Mouse (Mus musculus) megakaryocyte-erythroid progenitor cell, adult 5-6 weeks (primary cell): ENCODE data around the gene Phtf2. TPM values are rescaled to one million over a fixed set of nuclear protein-coding genes. Genes with fewer than 3 reads are reported as not detected.

Source experiments
- ATAC-seq: replicated peaks from 2 replicates; pipeline ENCODE4 v1.8.0; 2016; ENCODE audit warnings: mild to moderate bottlenecking, inconsistent platforms; ENCODE audit not compliant: severe bottlenecking, poor library complexity, low FRiP score, low TSS enrichment
- total RNA-seq, 2 experiments: library from RNA; stranded (forward) in 1 of 2; stranded (reverse) in 1 of 2; fragments of 200-1000, 215-1000 nt in 1 of 2; fragments of >200 nt in 1 of 2; fragmentation: Nextera tagmentation in 1 of 2; gene quantifications; 2 replicates each; pipeline ENCODE4 v1.2.3; 2014 to 2017

Phtf2 gene
- total RNA-seq, 2 experiments from 2014 or later: 20.2 to 36.4 TPM

- ATAC-seq: no peak
Measured at GRCm38 (mm10) chr5:20876934-20877426, 4.9 kb downstream of the Phtf2 start.

GRCm38 (mm10) chr5:20873146-20873545 lies 8.8 kb downstream of the Phtf2 start:
- ATAC-seq: no peak

DNA sequence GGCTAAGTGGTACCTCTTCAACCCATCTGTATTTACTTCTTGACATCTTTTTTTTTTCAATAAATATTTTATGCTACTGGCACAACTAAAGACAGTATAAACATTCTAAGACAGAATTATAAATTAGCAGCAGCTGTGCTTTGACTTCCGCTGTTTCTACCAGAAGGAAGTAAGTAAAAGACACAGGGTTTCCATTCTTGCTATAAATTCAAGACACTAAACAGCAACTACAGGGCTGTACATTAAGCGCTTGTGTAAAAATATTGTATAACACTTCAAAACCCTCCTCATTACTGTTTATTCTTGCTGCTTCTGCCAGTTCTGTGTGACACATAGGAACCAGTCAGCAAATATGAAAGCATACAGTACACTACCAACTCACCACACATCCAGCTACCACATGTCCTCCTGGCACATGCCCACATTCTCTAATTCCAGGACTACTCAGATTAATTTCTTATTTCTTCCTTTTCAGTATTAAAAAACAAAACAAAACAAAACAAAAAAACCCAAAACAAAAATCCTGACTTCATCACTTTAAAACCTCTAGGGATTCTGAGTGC lies 16.6 kb downstream of the Phtf2 start:
- ATAC-seq: no peak

DNA sequence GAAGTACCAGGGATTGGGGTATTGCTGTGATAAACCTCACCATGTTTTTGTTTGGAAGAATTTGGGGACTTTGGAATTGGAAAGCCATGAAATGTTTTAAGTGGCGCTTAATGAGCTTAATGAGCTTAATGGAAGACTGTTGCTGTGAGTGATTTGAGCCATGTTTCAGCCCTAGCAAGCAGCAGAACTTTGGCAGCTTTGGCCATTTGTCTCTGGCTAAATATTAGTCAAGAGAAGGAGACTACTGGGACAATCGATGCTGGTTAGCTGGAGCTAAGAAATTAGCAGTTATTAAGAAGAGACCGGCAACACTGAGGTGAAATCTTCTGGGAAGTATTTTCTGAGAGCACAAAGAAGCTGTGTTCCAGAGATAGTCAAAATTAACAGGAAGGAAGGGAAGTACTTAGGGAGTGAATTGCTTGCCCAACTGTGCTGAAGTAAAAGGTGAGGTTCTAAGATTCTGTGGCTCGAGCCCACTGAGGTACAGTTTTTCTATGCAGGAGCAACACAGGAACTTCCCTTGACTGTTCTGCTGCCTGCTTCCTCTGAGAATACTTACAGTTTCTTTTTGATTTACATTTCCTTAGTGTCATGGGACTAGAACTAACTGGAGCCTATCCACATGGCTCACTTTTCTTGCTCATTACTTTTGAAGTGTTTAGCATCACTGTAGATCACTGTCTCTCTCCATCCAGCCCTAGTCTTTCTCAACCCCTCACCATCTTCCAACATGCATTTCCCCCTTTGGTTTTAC lies 17.5 kb downstream of the Phtf2 start:
- no peak for ATAC-seq

GRCm38 (mm10) chr5:20861901-20862300 lies 20.0 kb downstream of the Phtf2 start:
- ATAC-seq: no peak

DNA sequence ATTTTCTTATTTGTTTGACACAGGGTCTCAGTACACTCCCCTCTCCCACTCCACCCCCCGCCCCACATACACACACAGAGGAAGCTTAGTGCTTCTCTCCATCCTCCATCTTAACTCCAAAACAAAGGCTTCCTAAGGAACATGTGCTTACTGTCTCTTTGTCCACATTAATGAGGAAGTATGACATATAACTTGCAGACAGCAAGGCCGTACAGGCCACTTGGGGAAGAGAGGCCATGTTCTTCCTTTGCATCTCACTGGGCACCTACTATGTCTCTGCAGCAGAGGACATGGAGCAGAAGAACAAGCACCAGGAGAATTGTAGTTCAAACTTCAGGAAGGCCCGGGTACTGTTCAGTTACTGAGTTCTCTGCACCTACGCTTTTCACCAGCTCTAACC lies 21.4 kb downstream of the Phtf2 start:
- ATAC-seq: no peak

GRCm38 (mm10) chr5:20858404-20858803 lies 23.5 kb downstream of the Phtf2 start:
- ATAC-seq: no peak

DNA sequence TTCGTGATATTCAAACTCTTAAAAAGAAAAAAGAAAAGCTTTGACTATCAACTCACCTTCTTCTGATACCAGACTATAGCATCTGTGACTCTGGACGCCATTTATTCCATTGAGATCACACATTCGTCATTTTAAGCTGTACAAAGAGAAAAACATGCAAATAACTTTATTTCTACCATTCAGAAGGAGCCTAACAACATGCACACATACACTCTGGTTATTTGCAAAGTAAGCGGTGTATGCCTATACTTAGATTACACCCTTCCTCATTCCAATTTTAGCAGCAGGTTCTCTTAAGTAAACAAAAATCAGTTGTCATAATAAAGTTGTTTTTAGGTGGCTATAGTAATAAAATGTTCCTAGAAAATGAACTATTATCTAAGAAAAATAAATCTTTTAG lies 26.9 kb downstream of the Phtf2 start:
- ATAC-seq: no peak

- 0 out of 2 replicates have a peak, but pooled peaks have one; percentile 16 for ATAC-seq
Measured at GRCm38 (mm10) chr5:20847010-20847409, 34.9 kb downstream of the Phtf2 start.

DNA sequence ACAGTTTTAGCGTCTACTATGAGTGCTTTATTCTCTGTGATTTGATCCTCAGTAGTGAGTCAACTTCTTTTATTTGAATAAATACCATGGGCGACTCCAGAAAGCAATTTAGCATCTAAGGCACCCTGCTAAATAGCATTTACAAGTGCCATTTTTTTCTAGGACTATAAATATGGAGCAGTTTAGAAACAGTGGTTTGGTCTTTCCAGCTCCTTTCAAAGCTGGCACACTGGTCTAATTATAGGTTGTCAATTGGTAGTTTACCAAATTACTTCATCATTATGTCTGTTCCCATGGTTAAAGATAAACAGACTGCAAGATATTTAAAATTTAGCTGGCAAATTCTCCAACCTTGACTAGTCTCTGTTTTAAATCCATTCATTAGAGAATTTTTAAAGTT lies 38.1 kb downstream of the Phtf2 start:
- no peak for ATAC-seq

DNA sequence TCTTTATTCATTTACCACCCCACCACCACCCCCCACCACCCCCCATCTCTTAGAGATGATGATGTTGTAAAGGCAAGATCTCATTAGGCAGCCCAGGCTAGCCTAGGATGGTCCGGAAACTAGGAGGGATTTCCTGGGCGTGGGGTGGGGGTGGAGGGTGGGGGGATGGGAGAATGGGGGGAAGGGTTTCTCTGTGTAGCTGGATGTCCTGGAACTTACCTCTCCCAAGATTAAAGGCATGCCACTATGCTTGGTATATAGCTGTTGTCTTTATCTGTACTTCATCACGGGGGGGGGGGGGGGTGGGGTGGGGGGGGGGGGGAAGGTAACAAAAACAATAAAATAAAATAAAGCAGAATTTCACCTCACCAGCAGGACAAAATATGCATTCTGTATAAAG lies 38.5 kb downstream of the Phtf2 start:
- ATAC-seq: no peak

GRCm38 (mm10) chr5:20837082-20837481 lies 44.8 kb downstream of the Phtf2 start:
- ATAC-seq: no peak

- ATAC-seq: no peak
Measured at GRCm38 (mm10) chr5:20834399-20834798, 47.5 kb downstream of the Phtf2 start.

- ATAC-seq: no peak
Measured at GRCm38 (mm10) chr5:20831433-20831832, 50.5 kb downstream of the Phtf2 start.

DNA sequence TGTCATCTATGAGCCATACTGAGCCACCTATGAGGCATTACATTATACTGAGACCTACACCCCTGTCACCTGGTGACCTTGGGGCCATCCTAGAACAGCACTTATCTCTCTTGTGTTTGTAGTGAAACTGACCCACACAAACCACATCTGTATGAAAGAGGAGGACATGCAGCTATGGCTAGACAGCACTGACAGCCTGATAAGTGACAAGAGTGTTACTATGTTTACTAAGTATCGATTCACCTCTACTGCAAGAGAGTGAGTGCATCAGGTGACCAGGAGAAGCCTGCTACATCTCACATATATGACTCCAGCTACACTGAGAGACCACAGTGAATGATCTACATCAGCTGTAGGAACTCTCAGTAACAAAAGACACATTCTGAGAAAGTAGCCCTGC lies 51.2 kb downstream of the Phtf2 start:
- no peak for ATAC-seq

DNA sequence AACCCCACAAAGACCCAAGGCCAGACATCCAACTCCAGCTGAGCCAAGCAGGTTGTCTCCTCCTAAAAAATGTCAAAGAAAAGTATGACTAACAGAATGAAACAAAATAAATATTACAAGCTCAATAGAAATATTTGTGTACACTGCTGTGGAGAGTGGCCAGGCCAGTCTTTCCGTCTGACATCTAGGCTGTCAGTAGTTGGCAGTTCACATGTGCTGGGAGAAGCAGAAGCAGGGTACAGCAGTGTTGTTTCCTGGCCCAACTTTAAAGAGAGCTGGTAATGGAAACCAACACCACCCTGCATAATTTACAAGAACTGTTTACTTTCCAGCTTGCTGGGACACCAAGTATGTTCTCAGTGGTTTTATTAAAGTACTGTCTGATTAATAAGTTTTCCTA lies 60.3 kb downstream of the Phtf2 start:
- ATAC-seq: no peak

DNA sequence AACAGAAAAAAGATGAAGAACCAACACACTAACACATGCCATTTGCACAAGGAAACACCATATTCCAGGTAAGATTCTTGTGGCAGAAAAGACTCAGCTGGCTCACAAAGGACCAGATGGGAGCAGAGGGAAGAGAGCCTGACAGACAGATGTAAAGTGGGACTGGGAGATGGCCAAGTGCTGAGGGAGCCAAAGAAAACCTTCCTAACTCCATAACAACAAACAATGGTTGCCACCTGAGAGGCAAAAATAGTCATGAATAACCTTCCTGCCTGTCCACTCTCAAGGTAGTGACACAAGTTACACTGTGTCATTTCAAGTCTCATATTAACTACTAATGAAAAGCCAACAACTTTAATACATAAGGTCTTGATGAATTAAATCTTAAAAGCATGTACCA lies 60.8 kb downstream of the Phtf2 start:
- no peak for ATAC-seq

DNA sequence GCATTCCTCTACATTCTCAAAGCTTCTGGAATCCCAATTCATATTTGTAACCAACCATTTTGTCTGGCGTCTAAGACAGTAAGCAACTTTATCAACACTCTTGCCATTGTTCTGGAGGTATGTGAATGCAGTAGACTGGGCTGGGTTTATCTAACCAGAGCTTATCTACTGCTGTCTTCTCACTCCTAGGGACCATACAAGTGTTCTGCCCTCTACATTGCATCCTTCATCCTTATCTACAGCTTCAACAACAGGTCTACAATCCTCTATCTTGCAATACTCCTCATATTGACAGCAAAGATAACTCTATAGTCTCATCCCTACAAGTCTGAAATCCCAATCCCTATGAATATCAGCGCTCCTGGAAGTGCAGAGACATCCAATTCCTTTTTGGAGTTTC lies 66.8 kb downstream of the Phtf2 start:
- ATAC-seq: peak; percentile 85

- no peak for ATAC-seq
Measured at GRCm38 (mm10) chr5:20810449-20810848, 71.5 kb downstream of the Phtf2 start.

DNA sequence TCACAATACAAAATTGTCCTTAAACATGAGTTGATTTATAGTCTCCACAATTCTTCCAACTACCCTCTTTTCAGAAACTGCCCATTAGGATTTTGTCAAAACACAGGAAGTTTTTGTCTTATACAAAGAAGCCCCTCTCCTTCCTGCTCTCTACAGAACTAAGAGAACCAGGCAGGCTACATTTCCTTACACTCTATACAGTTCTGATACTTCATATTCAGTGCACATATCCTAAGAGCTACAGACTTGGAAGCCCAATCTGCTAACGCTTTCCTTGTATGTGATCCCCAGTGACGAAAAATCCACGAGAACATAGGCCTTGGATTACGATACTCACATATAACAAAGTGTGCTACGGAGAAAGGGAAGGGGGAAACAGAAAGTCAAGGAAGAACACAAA lies 86.0 kb downstream of the Phtf2 start:
- ATAC-seq: no peak
